Mouse (Mus musculus) spleen, postnatal 10 days (tissue): ENCODE measurements around the gene Acaca.
"Not testable (repeated sequence)": the region's sequence is repeated elsewhere in the genome, so short reads cannot be mapped to it uniquely, and the experiment has no call there.

ENCODE experiments used
- DNase-seq, 2 experiments: peaks; one replicate each; pipeline ENCODE4 v3.0.0; 2021 to 2022; ENCODE audit warnings: low spot score in 2 of 2

The Acaca gene

GRCm38 (mm10) chr11:84332860-84333259 lies 203.4 kb downstream of the Acaca start:
- no peak for DNase-seq

GRCm38 (mm10) chr11:84338273-84338672 lies 208.8 kb downstream of the Acaca start:
- DNase-seq: not testable (repeated sequence)

- DNase-seq: no peak
These were observed 211.2 kb downstream of the Acaca start for GRCm38 (mm10) chr11:84340630-84341029.

- no peak for DNase-seq
These were observed 215.2 kb downstream of the Acaca start for GRCm38 (mm10) chr11:84344522-84345236.

- no peak for DNase-seq
These were observed 218.3 kb downstream of the Acaca start for GRCm38 (mm10) chr11:84347766-84348165.

GRCm38 (mm10) chr11:84348843-84349825 lies 219.7 kb downstream of the Acaca start:
- DNase-seq: no peak

- peak in 1 of 2 experiments; percentile 22 for DNase-seq
These were observed 221.7 kb downstream of the Acaca start for GRCm38 (mm10) chr11:84351150-84351549.

GRCm38 (mm10) chr11:84353058-84353726 lies 223.7 kb downstream of the Acaca start:
- DNase-seq: no peak

- no peak for DNase-seq
These were observed 227.8 kb downstream of the Acaca start for GRCm38 (mm10) chr11:84357304-84357703.

GRCm38 (mm10) chr11:84357771-84358170 lies 228.3 kb downstream of the Acaca start:
- DNase-seq: no peak

- DNase-seq: no peak
These were observed 232.1 kb downstream of the Acaca start for GRCm38 (mm10) chr11:84361551-84361950.

GRCm38 (mm10) chr11:84362633-84363243 lies 233.3 kb downstream of the Acaca start:
- no peak for DNase-seq

- DNase-seq: no peak
These were observed 235.8 kb downstream of the Acaca start for GRCm38 (mm10) chr11:84365313-84365712.

- DNase-seq: no peak
These were observed 239.4 kb downstream of the Acaca start for GRCm38 (mm10) chr11:84368902-84369301.

- DNase-seq: no peak
These were observed 243.7 kb downstream of the Acaca start for GRCm38 (mm10) chr11:84373122-84373521.

- DNase-seq: no peak
These were observed 246.6 kb downstream of the Acaca start for GRCm38 (mm10) chr11:84375951-84376496.

- no peak for DNase-seq
These were observed 247.3 kb downstream of the Acaca start for GRCm38 (mm10) chr11:84376510-84377365.

- no peak for DNase-seq
These were observed 253.0 kb downstream of the Acaca start for GRCm38 (mm10) chr11:84382450-84382849.

- DNase-seq: no peak
These were observed 254.4 kb downstream of the Acaca start for GRCm38 (mm10) chr11:84383891-84384290.

GRCm38 (mm10) chr11:84389332-84389731 lies 259.9 kb downstream of the Acaca start:
- no peak for DNase-seq
